Mouse (Mus musculus) liver, adult (tissue): ENCODE results near the gene Obp2b.
"Not testable (repeated sequence)": the region's sequence is repeated elsewhere in the genome, so short reads cannot be mapped to it uniquely, and the experiment has no call there.

Source experiments
- GATA4 ChIP-seq: IDR thresholded peaks from 2 replicates; pipeline ENCODE4 v1.6.1; 2014; ENCODE audit warnings: mild to moderate bottlenecking, low read length; ENCODE audit not compliant: insufficient replicate concordance

The Obp2b gene

DNA sequence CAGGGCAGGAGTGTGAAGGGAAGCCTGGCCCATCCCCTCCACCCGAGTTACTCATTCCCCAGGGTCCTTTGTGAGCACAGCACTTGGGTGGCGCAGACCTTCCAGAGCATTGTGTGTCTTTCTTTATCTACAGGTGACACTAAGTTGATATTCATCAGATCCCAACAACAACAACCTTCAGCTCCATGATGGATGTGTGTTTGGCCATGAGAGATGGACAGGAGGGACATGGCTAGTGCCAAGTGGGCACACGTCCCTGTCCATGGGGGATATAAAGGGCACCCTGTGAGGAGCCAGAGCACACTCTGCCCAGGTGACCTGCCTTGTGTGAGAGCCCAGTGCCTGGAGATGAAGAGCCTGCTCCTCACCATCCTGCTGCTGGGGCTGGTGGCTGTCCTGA, at the start of gene Obp2b:
Obp2b (plus strand) TSS at position 301 of the 400 bp plus-strand sequence.
- not testable (repeated sequence) for TF ChIP-seq GATA4

DNA sequence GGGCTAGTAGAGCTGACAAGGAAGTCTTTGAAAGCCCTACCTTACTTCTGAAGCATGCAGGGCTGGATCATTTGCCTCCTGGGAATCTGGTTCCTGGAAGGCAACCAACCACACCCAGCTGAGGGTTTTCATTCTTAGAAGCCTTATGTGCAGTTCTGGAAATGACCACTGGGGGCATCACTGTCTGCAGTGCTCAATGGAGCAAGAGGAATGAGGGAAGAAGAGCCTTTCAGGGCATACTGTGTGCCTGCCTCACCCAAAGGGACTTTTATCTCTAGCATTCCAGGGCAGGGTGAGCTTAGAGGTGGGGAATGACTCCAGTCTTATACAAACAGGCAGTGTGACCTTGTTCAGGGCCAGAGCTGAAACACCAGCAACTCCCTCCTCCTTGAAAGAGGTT, 42.2 kb upstream of the Obp2b start:
- no peak for TF ChIP-seq GATA4

DNA sequence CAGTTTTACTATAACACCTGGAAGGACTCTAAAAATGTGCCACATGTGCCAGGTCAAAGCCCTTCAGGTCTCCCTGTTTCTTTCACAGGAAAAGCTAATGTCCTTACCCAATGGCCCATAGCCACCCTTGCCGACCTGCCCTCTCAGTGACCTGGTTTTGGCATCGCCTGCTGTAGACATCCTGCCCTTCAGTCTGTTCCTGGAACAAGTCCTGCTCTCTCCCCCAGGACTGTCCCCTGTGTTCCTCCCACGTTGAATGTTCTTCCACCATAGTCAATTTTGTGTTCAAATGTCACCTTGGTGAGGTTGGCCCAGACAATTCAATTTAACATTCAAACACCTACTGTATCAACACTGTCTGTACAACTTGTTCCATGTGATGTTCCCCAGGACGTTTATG, 39.9 kb upstream of the Obp2b start:
- no peak for TF ChIP-seq GATA4

DNA sequence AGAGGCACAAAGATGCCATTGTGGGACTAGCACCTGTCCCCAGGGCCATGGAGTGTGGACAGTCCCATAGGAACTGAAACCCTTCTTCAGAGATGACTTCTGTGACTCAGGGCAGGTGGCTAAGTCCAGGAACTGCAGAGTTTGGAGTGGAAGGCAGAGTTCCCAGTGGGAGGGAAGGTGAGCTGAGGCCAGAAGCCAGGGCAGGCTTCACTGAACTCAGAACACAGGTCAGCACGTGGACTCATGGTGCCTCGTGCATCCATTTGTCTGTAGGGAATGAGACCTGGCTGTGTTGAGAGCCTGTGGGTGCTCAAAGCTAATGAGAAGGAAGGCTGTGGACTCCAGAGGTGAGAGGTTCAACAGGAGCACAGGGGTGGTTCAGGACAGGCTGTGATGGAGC, 38.1 kb upstream of the Obp2b start:
- no peak for TF ChIP-seq GATA4

DNA sequence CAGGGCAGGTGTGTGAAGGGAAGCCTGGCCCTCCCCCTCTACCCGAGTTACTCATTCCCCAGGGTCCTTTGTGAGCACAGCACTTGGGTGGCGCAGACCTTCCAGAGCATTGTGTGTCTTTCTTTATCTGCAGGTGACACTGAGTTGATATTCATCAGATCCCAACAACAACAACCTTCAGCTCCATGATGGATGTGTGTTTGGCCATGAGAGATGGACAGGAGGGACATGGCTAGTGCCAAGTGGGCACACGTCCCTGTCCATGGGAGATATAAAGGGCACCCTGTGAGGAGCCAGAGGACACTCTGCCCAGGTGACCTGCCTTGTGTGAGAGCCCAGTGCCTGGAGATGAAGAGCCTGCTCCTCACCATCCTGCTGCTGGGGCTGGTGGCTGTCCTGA, 37.1 kb upstream of the Obp2b start, which contains the start of gene Obp2a:
Obp2a (plus strand) TSS at position 301 of the 400 bp plus-strand sequence.
- not testable (repeated sequence) for TF ChIP-seq GATA4

DNA sequence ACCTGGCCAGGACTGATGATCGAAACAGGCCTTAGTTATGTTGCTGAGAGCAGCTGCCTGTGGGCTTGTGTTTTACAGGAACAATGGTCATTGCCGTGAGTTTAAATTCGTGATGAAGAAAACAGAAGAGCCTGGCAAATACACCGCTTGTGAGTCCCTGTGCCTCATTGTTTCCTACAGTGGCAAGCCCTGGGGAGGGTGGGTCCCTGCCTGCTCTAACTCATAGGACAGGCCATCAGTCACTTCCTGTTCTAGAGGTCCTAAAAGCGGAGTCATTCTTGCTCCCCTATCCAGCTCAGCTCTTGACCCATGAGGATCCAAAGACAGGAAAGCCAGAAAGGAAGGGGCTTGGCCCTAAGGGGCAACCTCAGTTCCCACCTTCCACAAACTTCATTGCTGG, 35.8 kb upstream of the Obp2b start:
- no peak for TF ChIP-seq GATA4

- TF ChIP-seq GATA4: no peak
Observed at GRCm38 (mm10) chr2:25703706-25704105, 33.1 kb upstream of the Obp2b start.

GRCm38 (mm10) chr2:25706643-25707481, 29.9 kb upstream of the Obp2b start, which contains the start of gene Bmyc:
Bmyc (plus strand) TSS chr2:25706739.
- no peak for TF ChIP-seq GATA4

GRCm38 (mm10) chr2:25708121-25708520, 28.7 kb upstream of the Obp2b start:
- no peak for TF ChIP-seq GATA4

- no peak for TF ChIP-seq GATA4
Observed at GRCm38 (mm10) chr2:25717222-25717621, 19.6 kb upstream of the Obp2b start.

DNA sequence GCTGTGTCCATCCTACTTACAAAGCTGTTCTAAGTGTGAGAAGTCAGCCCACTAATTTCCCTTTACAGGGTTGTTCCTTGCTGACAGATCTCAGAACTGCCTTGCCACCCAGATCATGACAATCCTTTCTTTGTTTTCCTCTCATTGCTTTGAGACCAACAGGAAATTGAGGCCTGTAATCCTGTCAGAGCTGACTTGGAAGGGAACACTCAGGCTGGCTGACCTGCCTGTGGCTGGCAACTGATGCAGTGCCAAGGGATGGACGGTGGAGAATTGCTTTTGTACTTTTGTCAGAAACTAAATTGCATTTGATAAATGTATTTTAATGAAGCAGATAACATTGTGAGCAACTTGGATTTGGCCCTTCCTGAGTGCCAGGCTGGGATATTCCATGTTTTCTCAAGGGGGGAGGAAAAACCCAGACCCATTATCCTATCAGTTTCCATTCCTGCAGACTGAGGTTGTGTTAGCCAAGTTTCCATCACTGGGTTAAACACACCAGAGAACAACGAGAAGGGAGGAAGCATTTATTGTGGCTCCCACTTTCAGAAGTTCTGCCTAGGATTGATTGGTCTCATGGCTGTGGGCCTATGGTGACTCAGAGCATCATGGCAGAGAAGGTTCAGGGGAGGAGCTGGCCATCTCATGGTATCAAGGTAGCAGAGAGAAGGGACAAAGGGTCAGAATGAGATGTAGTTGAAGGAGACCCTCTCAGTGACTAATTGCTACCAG, 3.4 kb upstream of the Obp2b start:
- TF ChIP-seq GATA4: no peak

- no peak for TF ChIP-seq GATA4
Observed at GRCm38 (mm10) chr2:25741671-25742070, 4.9 kb downstream of the Obp2b start.

- no peak for TF ChIP-seq GATA4
Observed at GRCm38 (mm10) chr2:25754201-25754600, 17.4 kb downstream of the Obp2b start.

GRCm38 (mm10) chr2:25758064-25758625, 21.3 kb downstream of the Obp2b start:
- TF ChIP-seq GATA4: no peak

GRCm38 (mm10) chr2:25765269-25765668, 28.5 kb downstream of the Obp2b start, which contains the start of gene Lcn3:
Lcn3 (plus strand) TSS chr2:25765569.
- no peak for TF ChIP-seq GATA4

GRCm38 (mm10) chr2:25767764-25768163, 31.0 kb downstream of the Obp2b start:
- no peak for TF ChIP-seq GATA4

DNA sequence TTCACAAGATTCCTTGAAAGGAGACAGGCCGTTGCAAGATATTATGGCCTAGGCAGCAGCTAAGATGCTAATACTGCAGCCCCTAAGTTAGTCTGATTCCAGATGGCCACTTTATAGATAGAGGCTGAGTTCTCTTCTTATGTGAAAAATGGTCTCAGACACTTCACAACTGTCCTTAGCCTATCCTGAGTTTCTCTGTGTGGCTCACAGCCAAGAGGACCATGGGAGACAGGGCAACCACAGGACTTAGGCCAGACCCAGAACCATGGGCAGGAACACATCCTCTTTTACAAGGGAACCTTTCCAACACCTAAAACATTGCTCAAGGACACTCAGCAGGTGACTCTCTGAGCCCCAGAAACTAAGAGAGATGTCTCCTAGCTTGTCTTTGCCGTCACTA, 36.7 kb downstream of the Obp2b start:
- TF ChIP-seq GATA4: no peak
